Mouse (Mus musculus) retina, postnatal 1 day (tissue): ENCODE measurements at regions not wholly inside any gene's neighbourhood (a gene's known extent, or its start where the extent isn't known, plus 50 kb on each side); places are given as distances from the start of the nearest gene placed in this dataset.

ENCODE experiments used
- DNase-seq: peaks from one replicate; pipeline ENCODE4 v3.0.0-alpha.2; 2012

- DNase-seq, result peak; percentile 75
Observed at GRCm38 (mm10) chr1:137378072-137378985, 418.1 kb upstream of the Nr5a2 start.

DNA sequence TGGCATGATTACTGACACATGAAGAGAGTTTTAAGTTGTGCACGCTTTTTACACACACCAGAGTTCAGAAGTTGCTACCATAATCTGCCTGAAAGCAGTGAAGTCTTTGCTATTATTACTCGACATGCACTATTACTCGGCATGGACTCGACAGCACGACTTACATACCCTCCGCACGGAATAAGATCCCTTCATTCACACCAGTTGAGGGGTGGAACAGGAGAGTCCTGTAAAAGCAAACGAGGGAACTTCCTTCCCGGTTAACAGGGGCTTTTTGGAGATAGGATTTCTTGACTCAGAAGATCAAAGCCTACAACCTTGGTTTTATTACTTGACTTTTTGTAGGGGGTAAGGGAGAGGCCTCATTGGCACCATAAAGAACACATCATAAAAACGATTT, 416.4 kb upstream of the Nr5a2 start:
- DNase-seq, result no peak

GRCm38 (mm10) chr1:137374641-137375040, 414.4 kb upstream of the Nr5a2 start:
- peak; percentile 79 for DNase-seq

- peak; percentile 88 for DNase-seq
Observed at GRCm38 (mm10) chr1:137373509-137374420, 413.5 kb upstream of the Nr5a2 start.

DNA sequence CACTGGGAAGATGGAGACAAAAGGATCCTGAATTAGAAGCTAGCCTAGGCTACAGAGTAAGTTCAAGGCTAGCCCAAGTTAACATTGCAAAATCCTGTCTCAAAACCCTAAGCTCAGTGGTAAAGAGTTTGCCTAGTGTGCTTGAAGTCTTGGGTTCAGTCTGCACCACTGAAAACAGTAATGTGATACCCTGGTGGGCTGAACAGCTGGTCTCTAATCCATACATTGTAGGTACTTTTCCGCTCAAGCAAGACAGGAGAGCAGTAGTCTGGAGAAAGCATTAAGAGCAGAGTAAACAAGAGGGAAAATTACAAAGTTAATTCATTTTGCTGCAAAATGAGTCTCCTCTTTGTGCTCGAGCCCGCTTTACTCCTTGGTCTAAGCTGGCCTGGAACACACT, 412.0 kb upstream of the Nr5a2 start:
- no peak for DNase-seq

DNA sequence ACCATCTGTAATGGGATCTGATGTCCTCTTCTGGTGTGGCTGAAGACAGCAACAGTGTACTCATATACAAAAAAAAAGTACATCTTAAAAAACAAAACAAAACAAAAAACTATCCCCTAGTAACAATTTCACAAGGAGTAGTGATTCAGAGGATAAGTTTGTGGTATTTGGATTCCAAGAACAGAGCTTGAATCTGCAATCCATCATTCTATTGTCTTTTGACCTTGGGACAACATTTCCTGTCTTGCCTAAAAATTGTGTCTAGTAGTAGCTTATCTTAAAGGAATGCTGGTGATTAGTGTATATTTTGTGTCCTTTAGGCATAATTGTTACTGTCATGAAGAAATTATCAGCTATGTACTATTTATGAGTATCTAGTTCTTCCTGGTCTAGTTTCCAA, 404.1 kb upstream of the Nr5a2 start:
- no peak for DNase-seq

DNA sequence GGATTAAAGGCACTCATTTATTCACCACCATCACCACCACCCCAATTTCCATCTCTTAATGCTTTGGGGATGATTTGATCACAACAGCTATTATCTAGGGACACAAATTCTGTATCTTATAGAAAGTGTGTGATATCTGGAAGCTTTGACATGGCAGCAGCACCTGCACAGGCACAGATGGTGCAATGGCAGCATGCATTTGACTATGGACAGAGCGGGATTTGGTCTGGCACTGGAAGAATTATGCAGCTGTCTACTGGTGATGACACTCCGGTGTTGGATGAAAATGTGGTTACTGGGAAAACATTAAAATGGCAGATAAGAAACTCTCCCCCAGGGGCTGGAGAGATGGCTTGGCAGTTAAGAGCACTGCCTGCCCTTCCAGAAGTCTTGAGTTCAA, 403.7 kb upstream of the Nr5a2 start:
- no peak for DNase-seq

- no peak for DNase-seq
Observed at GRCm38 (mm10) chr1:137363561-137363960, 403.3 kb upstream of the Nr5a2 start.

GRCm38 (mm10) chr1:137360688-137361570, 400.7 kb upstream of the Nr5a2 start:
- DNase-seq, result no peak

DNA sequence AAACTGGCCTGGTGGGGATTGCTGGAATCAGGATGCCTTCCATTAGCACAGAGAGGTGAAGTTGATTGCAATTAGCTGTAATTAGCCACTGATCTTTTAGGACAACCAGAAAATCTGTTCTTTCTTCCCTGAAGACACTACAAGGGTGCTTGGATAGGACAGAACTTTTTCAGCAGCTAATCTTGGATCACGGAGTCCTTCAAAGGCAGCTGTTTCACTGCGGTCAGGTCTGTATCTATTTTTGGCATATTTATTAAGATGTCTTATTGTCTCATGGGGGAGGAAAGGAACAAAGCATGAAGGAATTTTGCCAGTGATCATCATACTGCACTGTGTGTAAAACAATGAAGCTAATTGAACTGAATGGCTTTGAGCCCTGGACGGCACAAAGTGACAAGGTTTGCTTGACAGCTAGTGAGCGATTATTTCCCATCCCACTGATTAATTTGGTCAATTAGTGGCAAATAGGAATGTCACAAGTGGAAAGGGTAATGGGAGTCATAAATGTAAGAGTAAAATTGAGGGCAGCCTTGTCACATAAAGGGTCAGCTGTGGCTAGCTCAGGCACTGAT, 395.8 kb upstream of the Nr5a2 start:
- peak; percentile 84 for DNase-seq

- DNase-seq, result no peak
Observed at GRCm38 (mm10) chr1:137352390-137353027, 392.3 kb upstream of the Nr5a2 start.

- no peak for DNase-seq
Observed at GRCm38 (mm10) chr1:137334137-137334536, 373.9 kb upstream of the Nr5a2 start.

GRCm38 (mm10) chr1:137332108-137332769, 372.0 kb upstream of the Nr5a2 start:
- peak; percentile 63 for DNase-seq

DNA sequence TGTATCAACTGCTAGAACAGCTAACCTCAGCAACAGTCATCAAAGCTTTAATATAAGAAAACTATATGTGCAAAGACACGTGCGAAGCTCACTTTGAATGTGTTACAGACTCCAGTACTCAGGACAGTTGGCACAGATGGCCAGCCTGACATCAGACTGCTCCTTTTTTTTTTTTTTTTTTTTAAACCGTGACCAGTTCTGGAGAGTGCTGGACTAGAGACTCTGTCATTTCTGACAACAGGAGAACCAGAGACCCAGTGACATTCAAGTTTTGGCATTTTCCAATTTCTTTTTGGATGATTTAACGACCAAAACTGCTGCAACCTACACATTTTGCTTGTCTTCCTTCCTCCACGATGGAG, 371.5 kb upstream of the Nr5a2 start:
- no peak for DNase-seq

- peak; percentile 81 for DNase-seq
Observed at GRCm38 (mm10) chr1:137330634-137331033, 370.4 kb upstream of the Nr5a2 start.

GRCm38 (mm10) chr1:137323884-137324594, 363.8 kb upstream of the Nr5a2 start:
- DNase-seq, result peak; percentile 76

DNA sequence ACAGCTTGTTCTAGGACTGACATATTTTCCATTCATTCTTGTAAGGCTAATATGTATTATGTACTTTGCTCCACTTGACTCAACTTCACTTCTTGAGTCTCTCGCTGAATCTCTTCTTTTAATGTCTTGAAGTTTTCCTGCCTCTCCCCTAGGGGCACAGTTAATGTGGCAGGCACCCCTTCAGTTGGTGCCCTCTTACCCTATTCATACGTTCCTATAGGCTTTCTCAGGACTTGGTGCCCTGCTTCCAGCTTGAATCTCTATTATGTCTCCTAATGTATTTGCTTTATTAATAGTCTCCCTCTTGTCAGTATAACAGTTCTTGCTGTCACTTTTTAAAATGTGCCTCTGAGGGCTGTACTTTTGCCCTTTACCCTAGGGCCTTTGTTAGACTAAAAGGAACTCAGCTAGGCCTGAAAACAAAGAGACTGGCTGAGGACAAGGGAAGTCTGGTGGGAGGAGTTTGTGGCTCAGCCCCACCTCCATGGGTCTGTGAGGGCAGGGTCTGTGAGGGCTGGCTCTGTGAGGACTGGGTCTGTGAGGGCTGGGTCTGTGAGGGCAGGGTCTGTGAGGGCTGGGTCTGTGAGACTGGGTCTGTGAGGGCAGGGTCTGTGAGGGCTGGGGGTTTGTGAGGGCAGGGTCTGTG, 362.9 kb upstream of the Nr5a2 start:
- DNase-seq, result peak; percentile 79

GRCm38 (mm10) chr1:137302757-137303422, 342.6 kb upstream of the Nr5a2 start:
- no peak for DNase-seq

- peak; percentile 30 for DNase-seq
Observed at GRCm38 (mm10) chr1:137297780-137298569, 337.7 kb upstream of the Nr5a2 start.
